Mouse (Mus musculus) liver, embryonic 13.5 days (tissue): ENCODE data around the gene Ercc2. TPM values are rescaled to one million over a fixed set of nuclear protein-coding genes. Genes with fewer than 3 reads are reported as not detected.

Source experiments
- ATAC-seq: fragments of 200-750 bp; cut with Nextera tagmentation; 2 replicates; pipeline ENCODE4 v1.8.0; 2017; ENCODE audit warnings: low read depth, mild to moderate bottlenecking, moderate number of reproducible peaks, moderate library complexity
- DNase-seq: peaks from one replicate; pipeline ENCODE4 v3.0.0; 2022
- H3K27ac ChIP-seq: fragments of 300-500 bp; sonication (generic); 2 replicates; pipeline ENCODE4 v1.5.1; 2015; ENCODE audit warnings: moderate library complexity, mild to moderate bottlenecking, inconsistent platforms
- H3K27me3 ChIP-seq: fragments of 300-500 bp; sonication (generic); 2 replicates; pipeline ENCODE4 v1.6.1; 2015; ENCODE audit warnings: mild to moderate bottlenecking, inconsistent platforms
- H3K36me3 ChIP-seq: fragments of 300-500 bp; sonication (generic); 2 replicates; pipeline ENCODE4 v1.6.1; 2015; ENCODE audit warnings: mild to moderate bottlenecking, inconsistent platforms
- H3K4me1 ChIP-seq: fragments of 300-500 bp; sonication (generic); replicated peaks from 2 replicates; pipeline ENCODE4 v1.6.1; 2015; ENCODE audit warnings: inconsistent platforms
- H3K4me2 ChIP-seq: fragments of 300-500 bp; sonication (generic); 2 replicates; pipeline ENCODE4 v1.6.1; 2015; ENCODE audit warnings: inconsistent platforms, mild to moderate bottlenecking, moderate library complexity
- H3K4me3 ChIP-seq: fragments of 300-500 bp; sonication (generic); replicated peaks from 2 replicates; pipeline ENCODE4 v1.5.1; 2015; ENCODE audit warnings: mild to moderate bottlenecking, inconsistent platforms
- H3K9ac ChIP-seq: fragments of 300-500 bp; sonication (generic); 2 replicates; pipeline ENCODE4 v1.6.1; 2015; ENCODE audit warnings: mild to moderate bottlenecking, inconsistent platforms
- H3K9me3 ChIP-seq: fragments of 300-500 bp; sonication (generic); replicated peaks from 2 replicates; pipeline ENCODE4 v1.6.1; 2016; ENCODE audit warnings: inconsistent platforms
- WGBS: fragments of 180-500 bp; shearing (Covaris S2); methylation state at CpG from one replicate; pipeline ENCODE4 v1.1.7; 2015; ENCODE audit not compliant: insufficient replicate concordance; 5-methylcytosine and 5-hydroxymethylcytosine counted together
- polyA plus RNA-seq: library from polyadenylated mRNA; unstranded; fragments of >200 nt; fragmentation: Nextera tagmentation; extraction: Ambion mirVana; gene quantifications from 2 replicates; pipeline ENCODE4 v1.2.1, GENCODE M21; 2015

The Ercc2 gene
- polyA plus RNA-seq, 1 experiment from 2014 or later = 8.6 TPM

GRCm38 (mm10) chr7:19359892-19360641, 21.7 kb upstream of the Ercc2 start:
- ATAC-seq (peak; percentile 65), DNase-seq (peak; percentile 78)
- Histone ChIP-seq H3K36me3 (peaks cover 25% of the 10 kb centered on the region), H3K4me1 (peaks cover 70% of the 10 kb centered on the region), H3K4me3 (peak overlapping the region; percentile 73), H3K9ac (peak overlapping the region; percentile 78), H3K27ac (peak overlapping the region; percentile 79), H3K9me3 (no peaks in the 10 kb centered on the region), H3K4me2 (peak overlapping the region; percentile 100), H3K27me3 (no peaks in the 10 kb centered on the region)
- WGBS = under 1% methylated on average over 45 of the region's 45 CpGs

- 1% methylated on average over 27 of the region's 27 CpGs for WGBS
- peak; percentile 78 for DNase-seq
- Histone ChIP-seq H3K4me1 (peaks cover 70% of the 10 kb centered on the region), H3K36me3 (peaks cover 19% of the 10 kb centered on the region), H3K4me3 (peak overlapping the region; percentile 73), H3K27me3 (no peaks in the 10 kb centered on the region), H3K9me3 (no peaks in the 10 kb centered on the region), H3K9ac (peak overlapping the region; percentile 78), H3K27ac (peak overlapping the region; percentile 79), H3K4me2 (peak overlapping the region; percentile 100)
- peak; percentile 82 for ATAC-seq
These were observed 20.9 kb upstream of the Ercc2 start for GRCm38 (mm10) chr7:19360944-19361343.

GRCm38 (mm10) chr7:19361720-19362119, 20.1 kb upstream of the Ercc2 start:
- Histone ChIP-seq H3K4me1 (peaks cover 64% of the 10 kb centered on the region), H3K36me3 (peaks cover 13% of the 10 kb centered on the region), H3K9ac (peak overlapping the region; percentile 78), H3K4me3 (peak overlapping the region; percentile 73), H3K27ac (no peak overlapping the region), H3K9me3 (no peaks in the 10 kb centered on the region), H3K27me3 (no peaks in the 10 kb centered on the region), H3K4me2 (peak overlapping the region; percentile 100)
- 8% methylated on average over 16 of the region's 16 CpGs for WGBS
- ATAC-seq (no peak), DNase-seq (peak; percentile 80)

- Histone ChIP-seq H3K27me3 (no peaks in the 10 kb centered on the region), H3K4me1 (peaks cover 58% of the 10 kb centered on the region), H3K9ac (0 out of 2 replicates have a peak overlapping the region, but pooled peaks have one; percentile 78), H3K27ac (no peak overlapping the region), H3K4me3 (no peak overlapping the region), H3K36me3 (peaks cover 7% of the 10 kb centered on the region), H3K9me3 (no peaks in the 10 kb centered on the region), H3K4me2 (peak overlapping the region; percentile 100)
- ATAC-seq (no peak), DNase-seq (no peak)
- 44% methylated on average over 4 of the region's 4 CpGs for WGBS
These were observed 19.5 kb upstream of the Ercc2 start for GRCm38 (mm10) chr7:19362276-19362675.

GRCm38 (mm10) chr7:19363881-19364280, 17.9 kb upstream of the Ercc2 start:
- Histone ChIP-seq H3K4me3 (no peak overlapping the region), H3K4me1 (peaks cover 42% of the 10 kb centered on the region), H3K4me2 (peak overlapping the region; percentile 7; the same call in 1 of the 2 replicates), H3K36me3 (no peaks in the 10 kb centered on the region), H3K27me3 (peaks cover 7% of the 10 kb centered on the region), H3K9me3 (no peaks in the 10 kb centered on the region), H3K9ac (no peak overlapping the region), H3K27ac (no peak overlapping the region)
- 2% methylated on average over 18 of the region's 18 CpGs for WGBS
- DNase-seq (peak; percentile 71), ATAC-seq (no peak)

GRCm38 (mm10) chr7:19365376-19365775, 16.4 kb upstream of the Ercc2 start:
- Histone ChIP-seq H3K4me3 (no peak overlapping the region), H3K9ac (no peak overlapping the region), H3K27me3 (peaks cover 21% of the 10 kb centered on the region), H3K36me3 (no peaks in the 10 kb centered on the region), H3K9me3 (no peaks in the 10 kb centered on the region), H3K27ac (no peak overlapping the region), H3K4me2 (no peak overlapping the region), H3K4me1 (peaks cover 37% of the 10 kb centered on the region)
- ATAC-seq = no peak
- 43% methylated on average over 4 of the region's 4 CpGs for WGBS
- DNase-seq = no peak

- Histone ChIP-seq H3K4me2 (no peak overlapping the region), H3K9me3 (no peaks in the 10 kb centered on the region), H3K4me1 (peaks cover 14% of the 10 kb centered on the region), H3K4me3 (no peak overlapping the region), H3K9ac (no peak overlapping the region), H3K27me3 (peaks cover 23% of the 10 kb centered on the region), H3K36me3 (no peaks in the 10 kb centered on the region), H3K27ac (no peak overlapping the region)
- DNase-seq (no peak), ATAC-seq (no peak)
- 19% methylated on average over 16 of the region's 16 CpGs for WGBS
These were observed 13.4 kb upstream of the Ercc2 start for GRCm38 (mm10) chr7:19368380-19368779.

GRCm38 (mm10) chr7:19369823-19370425, 11.9 kb upstream of the Ercc2 start:
- Histone ChIP-seq H3K9ac (peak overlapping the region; percentile 45; the same call in 1 of the 2 replicates), H3K4me1 (peaks cover 5% of the 10 kb centered on the region), H3K27ac (no peak overlapping the region), H3K4me2 (peak overlapping the region; percentile 68), H3K4me3 (peak overlapping the region; percentile 39), H3K36me3 (no peaks in the 10 kb centered on the region), H3K9me3 (no peaks in the 10 kb centered on the region), H3K27me3 (peaks cover 23% of the 10 kb centered on the region)
- WGBS = 9% methylated on average over 46 of the region's 46 CpGs
- DNase-seq (peak; percentile 27), ATAC-seq (0 out of 2 replicates have a peak, but pooled peaks have one; percentile 42)

- H3K27ac ChIP-seq = no peak overlapping the region
- H3K4me2 ChIP-seq = no peak overlapping the region
- no peaks in the 10 kb centered on the region for H3K9me3 ChIP-seq
- peaks cover 21% of the 10 kb centered on the region for H3K27me3 ChIP-seq
- ATAC-seq (no peak), DNase-seq (no peak)
- H3K9ac ChIP-seq = no peak overlapping the region
- peaks cover 5% of the 10 kb centered on the region for H3K4me1 ChIP-seq
- no peak overlapping the region for H3K4me3 ChIP-seq
- H3K36me3 ChIP-seq = no peaks in the 10 kb centered on the region
- 75% methylated on average over 2 of the region's 2 CpGs for WGBS
These were observed 8.4 kb upstream of the Ercc2 start for GRCm38 (mm10) chr7:19373367-19373766.

- no peak overlapping the region for H3K4me2 ChIP-seq
- no peak overlapping the region for H3K27ac ChIP-seq
- no peak for DNase-seq
- 0 out of 2 replicates have a peak, but pooled peaks cover 2% of the 10 kb centered on the region for H3K27me3 ChIP-seq
- WGBS = 70% methylated on average over 18 of the region's 18 CpGs
- no peaks in the 10 kb centered on the region for H3K36me3 ChIP-seq
- no peaks in the 10 kb centered on the region for H3K4me1 ChIP-seq
- no peak overlapping the region for H3K4me3 ChIP-seq
- H3K9ac ChIP-seq = no peak overlapping the region
- no peak for ATAC-seq
- no peaks in the 10 kb centered on the region for H3K9me3 ChIP-seq
These were observed 6.4 kb upstream of the Ercc2 start for GRCm38 (mm10) chr7:19375368-19375767.

- Histone ChIP-seq H3K4me3 (no peak overlapping the region), H3K36me3 (no peaks in the 10 kb centered on the region), H3K27me3 (no peaks in the 10 kb centered on the region), H3K27ac (no peak overlapping the region), H3K9ac (no peak overlapping the region), H3K4me2 (no peak overlapping the region), H3K4me1 (no peaks in the 10 kb centered on the region), H3K9me3 (no peaks in the 10 kb centered on the region)
- DNase-seq (no peak), ATAC-seq (peak; percentile 45; the same call in 1 of the 2 replicates)
- WGBS = 66% methylated on average over 4 of the region's 4 CpGs
These were observed 5.8 kb upstream of the Ercc2 start for GRCm38 (mm10) chr7:19376019-19376418.
